Mouse (Mus musculus) right cerebral cortex, postnatal 36 days (tissue): ENCODE data around the gene Sftpa1.

ENCODE experiments used
- DNase-seq, 2 experiments: peaks; one replicate each; pipeline ENCODE4 v3.0.0; 2022; ENCODE audit warnings: low spot score in 2 of 2, mixed read lengths in 1 of 2

Gene Sftpa1

DNA sequence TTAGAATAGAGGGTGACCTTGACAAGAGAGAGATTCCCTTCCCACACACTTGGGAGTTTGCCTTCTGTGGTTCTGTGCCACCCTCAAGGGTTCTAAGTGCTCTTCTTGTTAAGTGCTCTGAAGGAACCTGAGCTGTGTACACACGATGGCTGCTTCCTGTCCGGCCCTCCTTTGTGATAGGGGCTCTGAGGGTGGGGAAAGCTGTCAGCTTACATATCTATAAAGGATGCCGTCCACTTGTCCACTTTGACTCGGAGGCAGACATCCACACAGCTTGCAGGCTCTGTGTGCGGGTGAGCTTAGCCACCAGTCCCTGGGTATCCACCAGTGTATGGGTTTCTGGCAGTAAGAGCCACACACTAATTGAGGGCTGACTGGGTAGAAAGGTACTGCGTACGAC lies at the start of gene Sftpa1:
Gene Sftpa1 (plus strand): TSS at position 243 of the 400 bp plus-strand sequence.
- no peak for DNase-seq

GRCm38 (mm10) chr14:41082408-41082807 lies 49.2 kb upstream of the Sftpa1 start:
- DNase-seq: no peak

GRCm38 (mm10) chr14:41087509-41087908 lies 44.1 kb upstream of the Sftpa1 start:
- DNase-seq: no peak

DNA sequence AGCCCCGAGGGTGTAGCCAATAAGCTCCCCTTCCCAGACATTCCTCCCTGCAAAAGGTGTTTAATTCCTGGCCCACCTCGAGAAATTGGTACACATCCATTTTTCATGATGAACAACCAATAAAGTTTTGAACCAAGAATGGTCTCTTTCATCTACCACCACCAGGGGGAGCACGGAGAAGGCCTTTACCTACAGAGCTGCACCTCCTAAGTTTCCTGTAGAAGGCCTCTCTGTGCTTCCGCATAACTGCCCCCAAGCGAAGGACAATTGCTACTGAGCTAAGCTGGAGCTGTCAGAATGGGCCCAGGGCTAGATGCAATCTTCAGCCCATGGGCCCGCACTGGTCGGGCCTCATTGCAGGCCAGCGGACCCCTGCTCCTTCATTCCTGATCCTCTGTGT lies 40.8 kb upstream of the Sftpa1 start:
- no peak for DNase-seq

- DNase-seq: no peak
Observed at GRCm38 (mm10) chr14:41094114-41094513, 37.5 kb upstream of the Sftpa1 start.

- DNase-seq: no peak
Observed at GRCm38 (mm10) chr14:41096296-41096860, 35.2 kb upstream of the Sftpa1 start.

DNA sequence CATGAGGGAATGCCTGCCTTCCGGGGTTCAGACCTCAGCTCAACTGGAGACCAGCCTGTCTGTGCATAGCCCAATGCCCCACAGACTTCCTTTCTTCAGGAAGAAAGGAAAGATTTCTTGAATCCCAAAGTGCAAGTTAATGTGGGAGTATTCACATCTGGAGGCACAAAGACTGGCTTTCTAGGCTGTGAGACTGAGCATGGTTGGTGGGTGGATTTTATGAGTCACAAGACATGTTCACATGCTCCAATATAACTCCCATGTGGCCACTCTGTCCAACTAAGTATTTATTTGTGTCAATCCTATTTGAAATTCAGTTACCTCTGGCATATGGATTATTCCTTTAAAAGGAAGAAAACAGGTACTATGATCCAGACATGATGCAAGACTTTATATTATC lies 32.9 kb upstream of the Sftpa1 start:
- peak in 1 of 2 experiments; percentile 32 for DNase-seq

DNA sequence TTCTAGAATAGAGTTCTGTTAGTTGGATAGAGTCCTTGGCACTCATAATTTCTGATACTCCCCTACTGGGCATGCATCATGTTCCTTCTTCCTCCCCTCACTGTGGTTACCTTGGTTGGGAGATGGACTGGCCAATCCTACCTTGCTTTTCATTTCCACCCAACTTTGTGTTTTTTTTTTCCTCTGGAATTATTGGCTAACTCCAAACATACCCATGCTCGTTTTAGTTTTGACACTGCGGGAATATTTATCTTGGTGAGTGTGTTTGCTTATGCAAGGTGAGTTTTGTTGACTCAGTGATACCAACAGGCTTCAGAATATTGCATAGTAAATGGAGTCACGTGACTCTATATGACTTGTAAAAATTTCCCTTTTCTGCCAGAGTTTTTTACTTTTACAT lies 30.9 kb upstream of the Sftpa1 start:
- no peak for DNase-seq

DNA sequence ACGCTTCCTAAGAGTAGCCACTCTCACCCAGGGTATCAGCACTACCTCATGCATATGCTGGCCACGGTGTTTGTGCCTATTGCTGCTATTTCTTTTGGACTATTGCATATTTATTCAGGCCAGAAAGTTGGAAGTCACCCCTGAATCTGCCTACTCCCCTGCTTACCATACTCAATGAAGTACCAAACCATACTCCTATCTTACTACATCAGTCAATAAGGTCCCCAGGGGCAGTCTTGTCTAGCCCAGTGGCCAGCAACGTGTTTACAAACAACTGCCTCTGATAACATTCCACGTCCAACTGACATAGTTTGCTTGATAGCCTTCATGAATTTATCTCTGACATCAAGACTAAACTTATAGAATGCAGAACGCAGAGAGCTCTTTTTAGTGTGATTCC lies 30.3 kb upstream of the Sftpa1 start:
- DNase-seq: no peak

DNA sequence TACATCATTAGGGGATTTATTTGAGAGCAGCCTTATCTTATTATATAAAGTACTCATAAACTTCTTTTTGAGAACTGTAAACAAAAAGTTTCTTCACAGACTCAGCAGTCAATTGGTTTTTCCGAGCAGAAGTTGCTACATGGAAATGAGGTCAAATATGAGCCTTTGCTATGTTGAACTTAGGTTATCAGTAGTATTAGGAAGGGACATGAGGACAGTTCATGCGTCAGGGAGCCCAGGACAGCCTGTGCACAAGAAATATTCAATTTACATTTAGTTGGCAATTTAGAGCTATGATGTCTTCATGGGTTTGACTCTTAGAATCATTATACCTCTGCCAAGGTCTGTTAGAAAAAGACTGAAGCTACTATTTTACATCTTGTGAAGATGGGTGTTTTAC lies 29.3 kb upstream of the Sftpa1 start:
- no peak for DNase-seq

- DNase-seq: no peak
Observed at GRCm38 (mm10) chr14:41104853-41105444, 26.6 kb upstream of the Sftpa1 start, which contains the start of gene Mat1a. Gene Mat1a, plus strand, starts transcription at chr14:41105035.

- DNase-seq: no peak
Observed at GRCm38 (mm10) chr14:41111031-41111668, 20.4 kb upstream of the Sftpa1 start.

DNA sequence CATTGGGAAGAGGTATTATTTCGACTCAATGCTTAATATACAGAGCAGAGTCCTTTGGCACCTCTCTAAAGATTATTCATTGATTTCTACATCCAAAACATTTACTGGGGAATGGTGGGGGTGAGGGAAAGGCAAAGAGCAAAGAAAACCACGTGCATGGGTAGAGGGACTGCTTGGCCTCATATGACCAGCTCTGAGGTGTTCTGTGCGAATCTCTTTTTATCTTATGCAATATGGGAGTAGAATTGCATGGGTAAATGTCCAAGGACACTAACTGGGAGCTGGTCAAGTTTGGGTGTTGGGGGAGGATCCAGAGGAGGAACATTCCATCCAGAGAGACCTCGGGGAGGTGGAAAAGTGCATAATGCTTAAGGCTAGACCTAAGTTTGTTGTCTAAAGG lies 18.6 kb upstream of the Sftpa1 start:
- DNase-seq: no peak

- no peak for DNase-seq
Observed at GRCm38 (mm10) chr14:41116271-41116670, 15.3 kb upstream of the Sftpa1 start.

GRCm38 (mm10) chr14:41124683-41125082 lies 6.9 kb upstream of the Sftpa1 start:
- no peak for DNase-seq

GRCm38 (mm10) chr14:41127997-41128396 lies 3.6 kb upstream of the Sftpa1 start:
- DNase-seq: no peak

DNA sequence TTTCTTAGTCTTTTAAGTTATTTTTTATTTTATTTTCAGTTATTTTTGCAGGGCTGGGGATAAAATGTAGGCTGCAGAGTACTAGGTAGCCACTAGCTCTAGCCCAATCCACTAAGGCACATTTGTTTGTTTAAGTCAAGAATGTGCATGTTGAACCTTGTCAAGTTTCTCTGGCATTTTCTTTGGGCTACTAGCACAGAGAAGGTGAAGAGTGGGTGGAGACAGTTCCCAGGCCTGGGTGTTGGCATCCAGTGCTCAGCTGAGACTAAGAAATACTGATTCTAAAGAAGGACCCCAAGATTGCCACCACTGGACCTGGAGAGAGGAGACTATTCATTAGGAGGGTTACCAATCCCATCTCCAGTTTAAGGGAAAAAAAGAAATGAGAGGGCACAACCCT lies 5.4 kb downstream of the Sftpa1 start:
- no peak for DNase-seq

DNA sequence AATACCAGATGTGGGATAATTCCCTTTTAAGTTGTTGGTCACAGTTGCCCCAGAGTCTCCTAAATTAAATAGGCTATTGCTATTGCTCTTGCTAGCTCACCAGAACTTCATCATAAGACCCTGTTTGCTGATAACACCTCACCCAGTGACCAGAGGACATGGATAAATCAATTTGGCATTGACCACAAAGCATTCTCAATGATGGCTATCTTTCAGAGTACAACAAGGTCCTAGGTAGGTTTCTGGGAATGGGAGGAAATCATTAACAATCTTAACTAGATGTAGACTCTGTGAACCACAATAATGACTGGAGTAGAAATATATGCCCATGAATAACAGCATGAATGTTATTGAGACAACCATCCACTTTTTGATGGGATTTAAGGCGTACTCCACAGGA lies 9.1 kb downstream of the Sftpa1 start:
- no peak for DNase-seq

- DNase-seq: no peak
Observed at GRCm38 (mm10) chr14:41146035-41146434, 14.5 kb downstream of the Sftpa1 start.

DNA sequence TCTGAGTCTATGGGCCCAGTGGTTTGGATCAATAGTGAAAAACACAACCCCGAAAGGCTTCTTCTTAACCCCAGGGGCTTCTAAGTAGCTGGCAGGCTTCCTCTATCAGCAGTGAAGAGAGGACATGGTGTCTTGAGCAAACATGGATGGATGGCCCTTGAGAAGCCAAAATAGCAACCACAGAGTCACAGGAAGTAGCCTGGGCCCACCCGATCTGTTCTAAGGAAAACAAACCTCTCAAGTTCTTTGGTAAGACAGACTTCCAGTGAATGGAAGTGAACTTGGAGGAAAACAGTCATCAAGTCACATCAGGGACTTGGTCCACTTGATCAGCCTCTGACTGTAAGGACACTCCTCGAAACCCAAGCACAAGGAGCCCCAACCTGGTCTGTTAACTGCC lies 15.3 kb downstream of the Sftpa1 start:
- DNase-seq: no peak

GRCm38 (mm10) chr14:41147356-41147755 lies 15.8 kb downstream of the Sftpa1 start:
- no peak for DNase-seq

- no peak for DNase-seq
Observed at GRCm38 (mm10) chr14:41151220-41151898, 19.8 kb downstream of the Sftpa1 start, which contains the start of gene Mbl1. Gene Mbl1, plus strand, starts transcription at chr14:41151458.

GRCm38 (mm10) chr14:41160076-41160475 lies 28.5 kb downstream of the Sftpa1 start:
- DNase-seq: no peak
